Mouse (Mus musculus) left cerebral cortex, postnatal 14 days (tissue): Measurements from ENCODE around the gene Poldip2. TPM values are rescaled to one million over a fixed set of nuclear protein-coding genes. Genes with fewer than 3 reads are reported as not detected.

Source experiments
- DNase-seq, 2 experiments: peaks; one replicate each; pipeline ENCODE4 v3.0.0; 2021 to 2022; ENCODE audit warnings: low spot score in 2 of 2, mixed read lengths in 1 of 2
- intact Hi-C: fragments of 180-260 bp; cut with DNase I; formaldehyde crosslinking; loops from one replicate; pipeline ENCODE4 v1.15.1; 2025
- total RNA-seq, 2 experiments: library from RNA; stranded (reverse); gene quantifications; 2 replicates each; pipeline ENCODE4 v1.2.3; 2021

The Poldip2 gene
- total RNA-seq, 2 experiments from 2014 or later, result 115 to 119 TPM

GRCm38 (mm10) chr11:78535376-78536079 is 23.5 kb downstream of the Poldip2 start:
- DNase-seq, result peak in 1 of 2 experiments; percentile 51

DNA sequence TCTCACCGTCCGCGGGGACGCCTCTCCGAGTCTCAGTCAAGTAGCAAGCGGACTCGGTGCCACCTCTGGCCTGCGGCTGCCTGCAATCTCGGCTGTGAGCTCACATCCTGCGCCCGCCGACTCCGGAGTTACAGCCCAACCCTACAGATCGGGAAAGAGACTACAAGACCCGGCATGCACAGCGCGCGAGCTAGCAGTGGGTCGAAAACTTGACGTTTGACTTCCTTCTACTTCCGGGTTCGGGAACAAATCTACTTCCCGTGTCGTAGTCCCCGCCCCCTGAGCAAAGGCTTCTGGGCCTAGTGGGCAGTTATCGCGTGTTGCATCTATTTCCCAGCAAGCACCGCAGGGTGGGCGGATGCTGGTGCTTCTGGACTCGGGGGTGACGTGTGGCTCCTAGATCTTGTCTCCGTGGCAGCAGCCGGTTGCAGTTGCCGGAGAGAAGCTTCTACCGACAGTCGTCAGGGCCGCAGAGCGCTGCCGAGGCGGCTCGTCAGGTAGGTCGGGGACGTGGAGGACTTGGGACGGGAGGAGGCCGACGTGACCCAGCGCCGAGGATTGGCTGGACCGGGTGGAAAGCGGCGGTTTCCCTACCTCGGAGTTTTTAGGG is 24.2 kb downstream of the Poldip2 start, which contains the start of the genes Tnfaip1 and Ift20:
Gene Tnfaip1, minus strand, starts transcription at position 253 of the 610 bp plus-strand sequence.
Gene Ift20, plus strand, starts transcription at position 282 of the 610 bp plus-strand sequence.
- intact Hi-C loops, result no loop called here
- peak; percentile 98 to 99 for DNase-seq

More at GRCm38 (mm10) chr11:78535376-78536079, 23.5 kb downstream of the Poldip2 start:
- intact Hi-C loops, result no loop called here

GRCm38 (mm10) chr11:78536690-78537084 is 24.7 kb downstream of the Poldip2 start:
- DNase-seq, result no peak
- intact Hi-C loops, result no loop called here

GRCm38 (mm10) chr11:78540358-78540757 is 28.4 kb downstream of the Poldip2 start:
- intact Hi-C loops, result no loop called here
- DNase-seq, result no peak

GRCm38 (mm10) chr11:78544449-78545111 is 32.6 kb downstream of the Poldip2 start:
- DNase-seq, result no peak
- intact Hi-C loops, result no loop called here

- intact Hi-C loops, result no loop called here
- no peak for DNase-seq
Observed at GRCm38 (mm10) chr11:78545181-78545580, 33.2 kb downstream of the Poldip2 start.

- no peak for DNase-seq
- intact Hi-C loops, result no loop called here
Observed at GRCm38 (mm10) chr11:78547718-78548460, 35.9 kb downstream of the Poldip2 start.

GRCm38 (mm10) chr11:78549491-78549987 is 37.5 kb downstream of the Poldip2 start:
- no peak for DNase-seq
- intact Hi-C loops, result no loop called here

GRCm38 (mm10) chr11:78550168-78551058 is 38.4 kb downstream of the Poldip2 start, which contains the start of gene Tmem97:
TSS of gene Tmem97 (minus strand) at chr11:78550777.
- DNase-seq, result peak; percentile 97 to 99
- intact Hi-C loops, result no loop called here

DNA sequence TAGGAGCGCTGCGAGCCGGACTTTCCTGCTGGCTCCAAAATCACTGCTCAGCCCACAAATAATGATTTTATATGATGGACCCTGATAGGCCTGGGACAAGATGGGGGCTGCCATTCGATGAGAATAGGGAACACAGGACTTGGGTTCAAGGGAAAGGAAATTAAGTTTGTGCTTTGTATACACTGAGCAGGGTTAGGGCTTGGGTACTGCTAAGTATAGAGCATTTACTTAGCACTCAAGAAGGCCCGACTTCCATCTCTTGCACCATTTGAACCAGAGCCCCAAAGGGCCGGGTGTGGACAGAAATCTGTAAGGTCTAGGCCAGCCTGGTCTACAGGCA is 39.0 kb downstream of the Poldip2 start:
- intact Hi-C loops, result no loop called here
- no peak for DNase-seq

GRCm38 (mm10) chr11:78555623-78556022 is 43.6 kb downstream of the Poldip2 start:
- intact Hi-C loops, result loop anchor here (5.0 kb wide), 2 partner anchors 272 to 402 kb away; partner anchors contain the start of gene Lyrm9

GRCm38 (mm10) chr11:78556070-78556469 is 44.1 kb downstream of the Poldip2 start:
- intact Hi-C loops, result loop anchor here (5.0 kb wide), 2 partner anchors 271 to 401 kb away; partner anchors contain the start of gene Lyrm9
- no peak for DNase-seq

More at GRCm38 (mm10) chr11:78555623-78556022, 43.6 kb downstream of the Poldip2 start:
- no peak for DNase-seq

DNA sequence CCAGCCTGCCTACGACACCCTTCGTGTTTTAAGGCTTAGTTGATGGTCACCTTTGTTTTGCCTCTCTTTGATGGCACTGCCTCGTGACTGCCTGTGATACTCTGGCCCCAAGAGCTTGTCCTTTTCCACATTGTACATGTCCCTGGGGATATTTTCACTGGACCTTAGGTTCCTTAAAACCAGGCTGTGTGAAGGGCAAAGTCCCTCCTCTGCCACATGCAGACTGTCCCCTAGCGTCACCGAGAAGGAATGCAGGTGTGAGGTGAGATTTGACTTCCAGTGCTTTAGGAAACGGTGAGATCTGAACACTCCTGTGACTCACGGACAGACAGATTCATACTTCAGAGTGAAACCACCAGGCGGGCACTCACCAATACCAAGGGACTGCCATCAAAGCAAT is 45.2 kb downstream of the Poldip2 start:
- DNase-seq, result no peak
- intact Hi-C loops, result loop anchor here (5.0 kb wide), 2 partner anchors 270 to 400 kb away; partner anchors contain the start of gene Lyrm9

- intact Hi-C loops, result loop anchor here (10.0 kb wide), 1 partner anchor 134 kb away; the partner anchor contains the start of gene Nlk
Observed at GRCm38 (mm10) chr11:78560447-78560846, 48.5 kb downstream of the Poldip2 start.

DNA sequence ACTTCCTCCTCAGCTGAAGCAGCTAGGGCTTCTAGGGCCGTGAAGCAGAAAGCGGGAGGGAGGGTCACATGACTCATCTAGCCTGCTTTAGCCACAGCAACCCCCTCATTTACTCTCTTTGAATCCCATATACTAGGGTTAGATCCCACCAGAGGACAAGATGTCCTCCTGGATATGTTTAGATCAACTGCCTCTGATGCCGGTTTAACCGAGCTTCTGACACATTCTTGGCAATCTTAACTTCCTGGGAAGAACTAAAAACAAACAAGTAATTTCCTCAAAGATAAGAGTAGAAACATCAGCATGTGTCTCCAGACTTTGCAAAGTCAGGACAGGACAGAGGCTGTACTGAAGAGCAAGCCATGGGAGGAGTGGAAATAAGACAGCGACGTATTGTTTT is 54.8 kb downstream of the Poldip2 start:
- intact Hi-C loops, result loop anchor here (10.0 kb wide), 1 partner anchor 128 kb away; the partner anchor contains the start of gene Nlk
- no peak for DNase-seq

More at GRCm38 (mm10) chr11:78560447-78560846, 48.5 kb downstream of the Poldip2 start:
- peak; percentile 84 to 86 for DNase-seq

GRCm38 (mm10) chr11:78567614-78568013 is 55.6 kb downstream of the Poldip2 start:
- intact Hi-C loops, result loop anchor here (10.0 kb wide), 1 partner anchor 127 kb away; the partner anchor contains the start of gene Nlk
- no peak for DNase-seq

DNA sequence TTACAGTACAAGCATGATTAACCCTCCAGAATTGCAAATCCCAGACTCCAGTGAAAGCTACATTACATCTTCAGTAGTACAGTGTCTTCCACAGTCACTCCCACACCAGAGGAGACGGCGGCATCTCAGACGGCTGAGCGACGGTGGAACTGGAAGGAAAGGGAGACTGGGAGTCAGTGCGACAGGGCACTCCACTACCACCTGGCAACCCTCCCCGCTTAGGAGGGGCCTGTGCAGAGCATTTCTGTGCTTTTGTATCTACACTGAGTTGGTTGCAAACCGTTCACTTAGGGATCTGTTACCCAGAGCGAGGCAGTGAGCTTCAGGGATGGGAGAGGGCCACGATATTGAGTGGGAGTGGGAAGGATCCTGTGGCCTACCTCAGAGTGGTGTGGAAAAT is 56.8 kb downstream of the Poldip2 start:
- DNase-seq, result no peak
- intact Hi-C loops, result loop anchor here (10.0 kb wide), 1 partner anchor 126 kb away; the partner anchor contains the start of gene Nlk

GRCm38 (mm10) chr11:78569806-78570205 is 57.8 kb downstream of the Poldip2 start:
- no peak for DNase-seq
- intact Hi-C loops, result loop anchor here (10.0 kb wide), 1 partner anchor 125 kb away; the partner anchor contains the start of gene Nlk
